Mouse (Mus musculus) lung, embryonic 14.5 days (tissue): Measurements from ENCODE around the gene Slc41a2. TPM values are rescaled to one million over a fixed set of nuclear protein-coding genes. Genes with fewer than 3 reads are reported as not detected.

Source experiments
- ATAC-seq: fragments of 200-750 bp; cut with Nextera tagmentation; 2 replicates; pipeline ENCODE4 v1.8.0; 2017; ENCODE audit warnings: mild to moderate bottlenecking, moderate TSS enrichment, moderate library complexity; ENCODE audit not compliant: insufficient read depth
- DNase-seq: peaks from one replicate; pipeline ENCODE4 v3.0.0-alpha.2; 2015
- H3K27ac ChIP-seq: fragments of 300-500 bp; sonication (generic); 2 replicates; pipeline ENCODE4 v1.5.1; 2014; ENCODE audit warnings: low read depth, mild to moderate bottlenecking, moderate library complexity
- H3K27me3 ChIP-seq: fragments of 300-500 bp; sonication (generic); 2 replicates; pipeline ENCODE4 v1.6.1; 2014; ENCODE audit warnings: low read length, control low read depth; ENCODE audit not compliant: insufficient read depth
- H3K36me3 ChIP-seq: fragments of 300-500 bp; sonication (generic); 2 replicates; pipeline ENCODE4 v1.6.1; 2014; ENCODE audit warnings: control low read depth; ENCODE audit not compliant: insufficient read depth
- H3K4me1 ChIP-seq: fragments of 300-500 bp; sonication (generic); 2 replicates; pipeline ENCODE4 v1.6.1; 2014; ENCODE audit warnings: antibody characterized with exemption, control low read depth; ENCODE audit not compliant: insufficient read depth
- H3K4me2 ChIP-seq: fragments of 300-500 bp; sonication (generic); 2 replicates; pipeline ENCODE4 v1.6.1; 2014; ENCODE audit warnings: mild to moderate bottlenecking
- H3K4me3 ChIP-seq: fragments of 300-500 bp; sonication (generic); 2 replicates; pipeline ENCODE4 v1.5.1; 2014; ENCODE audit warnings: low read depth, low read length
- H3K9ac ChIP-seq: fragments of 300-500 bp; sonication (generic); 2 replicates; pipeline ENCODE4 v1.6.1; 2014
- H3K9me3 ChIP-seq: fragments of 300-500 bp; sonication (generic); 2 replicates; pipeline ENCODE4 v1.6.1; 2016; ENCODE audit warnings: low read depth, low read length, control low read depth
- CTCF ChIP-seq: IDR thresholded peaks from 2 replicates; pipeline ENCODE4 v1.5.1; 2016; ENCODE audit warnings: antibody characterized with exemption, low read depth
- WGBS: fragments of 180-500 bp; shearing (Covaris S2); extraction: QIAGEN DNeasy Blood & Tissue Kit; methylation state at CpG from one replicate; pipeline ENCODE4 v1.1.7; 2014; 5-methylcytosine and 5-hydroxymethylcytosine counted together
- polyA plus RNA-seq: library from polyadenylated mRNA; unstranded; fragments of >200 nt; fragmentation: Nextera tagmentation; extraction: Ambion mirVana; gene quantifications from 2 replicates; pipeline ENCODE4 v1.2.1, GENCODE M21; 2014

The Slc41a2 gene
- polyA plus RNA-seq, 1 experiment from 2014 or later, result 0.46 TPM

DNA sequence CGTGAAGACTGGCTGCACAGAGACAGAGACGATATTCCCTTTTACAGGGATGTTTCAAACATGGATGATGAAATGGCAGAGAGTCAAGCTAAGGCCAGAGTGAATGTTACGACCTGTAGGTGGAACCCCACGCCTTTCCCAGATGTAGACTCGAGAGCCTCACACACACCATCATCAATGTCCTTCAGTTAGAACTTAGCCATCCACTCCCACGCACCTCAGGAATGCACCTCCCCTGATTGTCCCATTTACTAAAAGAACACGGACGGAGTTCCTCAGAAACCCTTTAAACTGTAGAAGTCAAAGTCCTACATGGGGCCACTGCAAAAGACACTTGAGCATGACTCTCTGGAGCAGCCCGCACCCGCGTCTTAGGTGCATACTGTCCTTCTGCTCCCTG, 46.0 kb downstream of the Slc41a2 start:
- TF ChIP-seq CTCF, result no peak
- Histone ChIP-seq H3K27me3 (no peaks in the 10 kb centered on the region), H3K4me2 (no peak overlapping the region), H3K9ac (no peak overlapping the region), H3K9me3 (no peaks in the 10 kb centered on the region), H3K36me3 (no peaks in the 10 kb centered on the region), H3K27ac (no peak overlapping the region), H3K4me3 (no peak overlapping the region), H3K4me1 (no peaks in the 10 kb centered on the region)
- DNase-seq, result no peak
- 73% methylated on average over 11 of the region's 11 CpGs for WGBS
- ATAC-seq, result no peak

DNA sequence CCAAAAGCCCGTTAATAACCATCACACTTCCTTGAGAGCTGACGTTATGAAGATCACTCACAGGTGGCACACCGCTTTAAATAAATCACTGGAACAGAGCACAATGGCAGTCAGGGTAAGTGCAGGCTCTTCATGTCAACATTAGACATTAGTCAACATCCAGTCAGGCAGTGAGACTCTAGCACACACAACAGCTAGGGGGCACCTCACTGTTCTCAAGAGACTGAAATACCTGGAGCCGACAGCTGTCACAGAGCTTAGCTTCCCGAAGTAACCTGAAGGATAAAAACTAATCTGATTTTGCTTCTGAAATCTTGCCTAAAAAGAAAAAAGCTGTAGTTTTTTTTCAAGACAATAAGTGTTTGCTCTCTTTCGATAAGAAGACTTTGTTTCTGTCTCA, 49.9 kb downstream of the Slc41a2 start:
- 48% methylated on average over 6 of the region's 6 CpGs for WGBS
- H3K4me3 ChIP-seq, result no peak overlapping the region
- H3K4me2 ChIP-seq, result no peak overlapping the region
- ATAC-seq (no peak), DNase-seq (peak; percentile 19)
- peak; percentile 51 for TF ChIP-seq CTCF
- no peaks in the 10 kb centered on the region for H3K36me3 ChIP-seq
- H3K4me1 ChIP-seq, result no peaks in the 10 kb centered on the region
- H3K9ac ChIP-seq, result no peak overlapping the region
- H3K27ac ChIP-seq, result no peak overlapping the region
- no peaks in the 10 kb centered on the region for H3K27me3 ChIP-seq
- H3K9me3 ChIP-seq, result no peaks in the 10 kb centered on the region

DNA sequence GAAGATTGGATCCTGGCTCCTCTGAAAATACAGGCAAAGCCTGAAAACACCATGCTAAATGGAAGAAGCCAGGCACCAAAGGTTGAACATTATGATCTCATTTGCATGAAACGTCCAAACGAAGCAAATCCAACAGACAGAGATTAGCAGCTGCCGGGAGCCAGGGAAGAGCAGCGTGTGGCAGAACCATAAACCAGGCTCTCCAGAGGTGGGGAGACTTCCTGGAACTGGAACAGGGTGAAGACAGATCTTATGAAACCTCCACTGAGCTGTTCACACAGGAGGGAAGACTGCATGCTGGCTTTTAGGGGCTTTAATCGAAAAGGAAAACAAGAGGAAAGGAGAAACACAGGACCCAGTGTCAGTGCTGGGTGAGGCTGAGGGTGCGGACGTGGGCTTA, 51.3 kb downstream of the Slc41a2 start:
- no peaks in the 10 kb centered on the region for H3K9me3 ChIP-seq
- H3K4me3 ChIP-seq, result no peak overlapping the region
- no peaks in the 10 kb centered on the region for H3K4me1 ChIP-seq
- WGBS, result 55% methylated on average over 7 of the region's 7 CpGs
- no peak for TF ChIP-seq CTCF
- no peak overlapping the region for H3K27ac ChIP-seq
- H3K9ac ChIP-seq, result no peak overlapping the region
- no peaks in the 10 kb centered on the region for H3K27me3 ChIP-seq
- no peak overlapping the region for H3K4me2 ChIP-seq
- no peak for ATAC-seq
- H3K36me3 ChIP-seq, result no peaks in the 10 kb centered on the region
- DNase-seq, result no peak

DNA sequence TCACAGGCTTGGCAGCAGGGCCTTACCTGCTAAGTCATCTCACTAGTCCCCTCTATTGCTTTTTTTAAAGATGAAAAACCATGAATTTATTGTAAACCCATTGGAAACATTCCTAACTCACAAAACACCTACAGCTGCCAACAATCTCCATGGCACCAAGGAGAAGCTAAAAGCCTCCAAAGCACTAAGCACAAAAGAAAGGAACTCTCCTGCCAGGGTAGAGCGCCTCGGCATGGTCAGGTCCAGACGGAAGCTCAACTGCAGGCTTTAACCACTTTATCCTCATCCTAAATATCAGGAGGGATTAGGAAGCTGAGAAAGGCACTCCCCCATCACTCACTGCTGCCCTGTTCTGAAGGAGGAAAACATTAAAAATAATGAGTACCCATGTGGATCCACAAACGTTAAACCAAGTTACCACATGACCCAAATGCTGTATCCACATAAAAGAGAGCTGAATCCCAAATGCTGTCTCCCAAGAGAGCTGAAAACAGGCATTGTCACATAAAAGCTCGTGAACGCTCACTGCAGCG, 51.9 kb downstream of the Slc41a2 start:
- H3K4me1 ChIP-seq, result no peaks in the 10 kb centered on the region
- no peak overlapping the region for H3K4me3 ChIP-seq
- 78% methylated on average over 7 of the region's 7 CpGs for WGBS
- TF ChIP-seq CTCF, result no peak
- H3K27ac ChIP-seq, result no peak overlapping the region
- DNase-seq (no peak), ATAC-seq (no peak)
- H3K9ac ChIP-seq, result no peak overlapping the region
- H3K27me3 ChIP-seq, result no peaks in the 10 kb centered on the region
- no peaks in the 10 kb centered on the region for H3K36me3 ChIP-seq
- H3K4me2 ChIP-seq, result no peak overlapping the region
- H3K9me3 ChIP-seq, result no peaks in the 10 kb centered on the region

DNA sequence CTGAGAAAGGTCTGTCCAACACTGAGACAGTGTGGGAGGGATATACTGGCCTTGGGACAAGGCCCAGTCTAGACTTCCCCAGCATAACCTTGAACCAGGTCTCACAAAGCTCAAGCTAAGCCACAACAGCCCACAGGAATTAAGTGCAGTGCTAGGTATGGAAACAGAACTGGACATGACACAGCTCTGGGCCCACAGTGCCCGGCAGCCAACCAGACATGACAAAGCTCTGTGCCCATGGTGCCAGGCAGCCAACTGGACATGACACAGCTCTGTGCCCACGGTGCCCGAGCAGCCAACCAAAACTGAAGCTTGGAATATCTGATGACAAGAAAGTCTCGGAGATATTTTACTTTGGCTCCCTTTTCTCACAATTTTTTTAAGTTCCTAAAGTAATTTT, 52.8 kb downstream of the Slc41a2 start:
- Histone ChIP-seq H3K9me3 (no peaks in the 10 kb centered on the region), H3K36me3 (no peaks in the 10 kb centered on the region), H3K4me1 (no peaks in the 10 kb centered on the region), H3K27me3 (no peaks in the 10 kb centered on the region), H3K4me3 (no peak overlapping the region), H3K9ac (no peak overlapping the region), H3K27ac (no peak overlapping the region), H3K4me2 (no peak overlapping the region)
- no peak for TF ChIP-seq CTCF
- no peak for DNase-seq
- ATAC-seq, result no peak
- WGBS, result 88% methylated on average over 4 of the region's 4 CpGs

GRCm38 (mm10) chr10:83266731-83267130, 71.0 kb downstream of the Slc41a2 start:
- DNase-seq (no peak), ATAC-seq (no peak)
- H3K36me3 ChIP-seq, result no peaks in the 10 kb centered on the region
- no peak overlapping the region for H3K27ac ChIP-seq
- 70% methylated on average over 13 of the region's 13 CpGs for WGBS
- H3K4me3 ChIP-seq, result no peak overlapping the region
- no peaks in the 10 kb centered on the region for H3K9me3 ChIP-seq
- no peaks in the 10 kb centered on the region for H3K27me3 ChIP-seq
- H3K9ac ChIP-seq, result no peak overlapping the region
- H3K4me1 ChIP-seq, result no peaks in the 10 kb centered on the region
- H3K4me2 ChIP-seq, result no peak overlapping the region
- TF ChIP-seq CTCF, result no peak

- Histone ChIP-seq H3K9ac (no peak overlapping the region), H3K4me1 (no peaks in the 10 kb centered on the region), H3K27ac (no peak overlapping the region), H3K4me2 (no peak overlapping the region), H3K27me3 (no peaks in the 10 kb centered on the region), H3K36me3 (no peaks in the 10 kb centered on the region), H3K4me3 (no peak overlapping the region), H3K9me3 (no peaks in the 10 kb centered on the region)
- no peak for ATAC-seq
- TF ChIP-seq CTCF, result no peak
- WGBS, result 75% methylated on average over 5 of the region's 5 CpGs
- DNase-seq, result no peak
These were observed 71.4 kb downstream of the Slc41a2 start for GRCm38 (mm10) chr10:83266241-83266640.

DNA sequence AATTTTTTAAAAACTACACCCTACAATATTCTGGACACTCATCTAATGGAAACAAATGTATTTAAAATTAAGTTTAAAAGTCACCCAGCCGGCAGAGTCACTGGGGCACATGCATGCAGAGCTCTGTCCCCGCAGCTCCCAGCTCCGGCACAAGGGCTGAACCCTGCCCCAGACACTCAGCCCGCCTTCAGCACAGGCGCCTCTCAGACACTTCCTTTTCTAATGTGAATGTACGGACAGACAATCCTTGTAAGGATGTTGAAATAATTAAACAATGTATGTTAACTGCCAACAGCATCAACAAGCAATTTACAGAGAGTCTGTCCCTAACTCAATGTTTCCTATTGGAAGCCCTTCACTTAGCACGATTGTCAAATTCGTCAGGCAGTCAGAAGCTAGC, 73.0 kb downstream of the Slc41a2 start:
- Histone ChIP-seq H3K9ac (no peak overlapping the region), H3K4me2 (no peak overlapping the region), H3K27me3 (no peaks in the 10 kb centered on the region), H3K36me3 (no peaks in the 10 kb centered on the region), H3K4me3 (no peak overlapping the region), H3K9me3 (no peaks in the 10 kb centered on the region), H3K4me1 (no peaks in the 10 kb centered on the region), H3K27ac (no peak overlapping the region)
- ATAC-seq, result no peak
- peak; percentile 43 for DNase-seq
- TF ChIP-seq CTCF, result no peak
- WGBS, result 26% methylated on average over 8 of the region's 8 CpGs
